Mouse (Mus musculus): ENCODE measurements around the gene Sowaha.

Sowaha gene

GRCm38 (mm10) chr11:53486822-53487594 is 6.9 kb upstream of the Sowaha start:
- CTCF ChIA-PET: interaction anchor here (0.6 to 2.6 kb wide), 27 partner anchors 13 to 444 kb away, joined by 3 to 18 read pairs (median 3); partner anchors contain the start of gene Gm9837 (in 3 of the 4)
- POLR2A ChIA-PET: interaction anchor here in 3 of 4 experiments (0.5 to 2.1 kb wide), 12 partner anchors 9 to 1068 kb away, joined by 3 to 10 read pairs (median 3); partner anchors contain the start of genes Gdf9 (in 2 of the 3), Uqcrq (in 2 of the 3), Rad50 (in 1 of the 3) and Sept8 (in 1 of the 3)

- CTCF ChIA-PET: interaction anchor here (0.6 to 2.6 kb wide), 21 partner anchors 14 to 251 kb away, joined by 3 to 18 read pairs (median 4); partner anchors contain the start of gene Gm9837 (in 3 of the 4)
- POLR2A ChIA-PET: interaction anchor here in 3 of 4 experiments (0.5 to 2.1 kb wide), 11 partner anchors 9 to 1068 kb away, joined by 3 to 10 read pairs (median 3); partner anchors contain the start of genes Gdf9 (in 2 of the 3), Uqcrq (in 2 of the 3), Rad50 (in 1 of the 3) and Sept8 (in 1 of the 3)
Measured at GRCm38 (mm10) chr11:53486351-53486750, 6.3 kb upstream of the Sowaha start.

- ChIA-PET POLR2A (interaction anchor here in 1 of 4 experiments (1.2 to 2.1 kb wide), 3 partner anchors 10 to 55 kb away, joined by 3 to 10 read pairs (median 5); partner anchors contain the start of genes Gdf9 and Uqcrq), CTCF (interaction anchor here (0.6 to 2.6 kb wide), 11 partner anchors 13 to 251 kb away, joined by 3 to 18 read pairs (median 5); partner anchors contain the start of gene Gm9837 (in 2 of the 4))
Measured at GRCm38 (mm10) chr11:53485719-53486118, 5.6 kb upstream of the Sowaha start.

GRCm38 (mm10) chr11:53483159-53483891 is 3.3 kb upstream of the Sowaha start:
- CTCF ChIA-PET: interaction anchor here in 3 of 4 experiments (0.6 to 2.8 kb wide), 7 partner anchors 13 to 254 kb away, joined by 3 to 14 read pairs (median 3); partner anchors contain the start of gene Gm9837 (in 2 of the 3)

GRCm38 (mm10) chr11:53481088-53481730 is 1.1 kb upstream of the Sowaha start:
- CTCF ChIA-PET: interaction anchor here in 3 of 4 experiments (0.6 to 2.8 kb wide), 4 partner anchors 10 to 255 kb away, joined by 3 to 14 read pairs (median 5); partner anchors contain the start of gene Gm9837 (in 2 of the 3)
- POLR2A ChIA-PET: no interaction called here

More at GRCm38 (mm10) chr11:53483159-53483891, 3.3 kb upstream of the Sowaha start:
- POLR2A ChIA-PET: no interaction called here

- ChIA-PET POLR2A (interaction anchor here (0.5 to 2.4 kb wide), 26 partner anchors 9 to 1690 kb away, joined by 3 to 12 read pairs (median 4); partner anchors contain the start of genes Shroom1 (in 2 of the 4), Gm10447 (in 1 of the 4), Gm9837 (in 1 of the 4) and Kif3a (in 1 of the 4)), CTCF (interaction anchor here (0.5 to 3.0 kb wide), 15 partner anchors 9 to 1753 kb away, joined by 3 to 22 read pairs (median 4); partner anchors contain the start of genes Gm9837 (in 3 of the 4), Gm10447 (in 1 of the 4) and Shroom1 (in 1 of the 4))
Measured at GRCm38 (mm10) chr11:53479171-53479782, 797 bp downstream of the Sowaha start.

GRCm38 (mm10) chr11:53478383-53479170 is 1.5 kb downstream of the Sowaha start:
- CTCF ChIA-PET: interaction anchor here in 3 of 4 experiments (0.8 to 3.0 kb wide), 10 partner anchors 8 to 258 kb away, joined by 3 to 22 read pairs (median 6); partner anchors contain the start of gene Gm9837 (in 3 of the 3)

GRCm38 (mm10) chr11:53477833-53478232 is 2.2 kb downstream of the Sowaha start:
- ChIA-PET POLR2A (interaction anchor here in 2 of 4 experiments (1.1 to 1.9 kb wide), 5 partner anchors 8 to 46 kb away, joined by 4 to 8 read pairs (median 5); partner anchors contain the start of gene Gm9837 (in 2 of the 2)), CTCF (interaction anchor here in 3 of 4 experiments (0.8 to 3.0 kb wide), 5 partner anchors 8 to 14 kb away, joined by 3 to 22 read pairs (median 4); partner anchors contain the start of gene Gm9837 (in 2 of the 3))

More at GRCm38 (mm10) chr11:53478383-53479170, 1.5 kb downstream of the Sowaha start:
- POLR2A ChIA-PET: interaction anchor here in 3 of 4 experiments (0.5 to 2.4 kb wide), 18 partner anchors 9 to 986 kb away, joined by 3 to 12 read pairs (median 4); partner anchors contain the start of genes Gm9837 (in 2 of the 3), Shroom1 (in 2 of the 3), Gm10447 (in 1 of the 3) and Rad50 (in 1 of the 3)

- CTCF ChIA-PET: interaction anchor here (0.6 to 2.0 kb wide), 5 partner anchors 9 to 1251 kb away, joined by 3 to 5 read pairs (median 3); partner anchors contain the start of genes Gm10447 (in 1 of the 4) and Shroom1 (in 1 of the 4)
- POLR2A ChIA-PET: interaction anchor here in 2 of 4 experiments (0.6 to 1.6 kb wide), 4 partner anchors 9 to 1385 kb away, joined by 3 to 6 read pairs (median 4); partner anchors contain the start of genes Gm10447 (in 1 of the 2) and Shroom1 (in 1 of the 2)
Measured at GRCm38 (mm10) chr11:53475620-53476019, 4.5 kb downstream of the Sowaha start.

- CTCF ChIA-PET: interaction anchor here (0.5 to 1.6 kb wide), 7 partner anchors 9 to 265 kb away, joined by 3 to 5 read pairs (median 3); no protein-coding TSS in a partner anchor
- POLR2A ChIA-PET: interaction anchor here in 1 of 4 experiments (1.9 kb wide), 1 partner anchor 14 kb away, joined by 4 read pairs; no protein-coding TSS in a partner anchor
Measured at GRCm38 (mm10) chr11:53472709-53473108, 7.4 kb downstream of the Sowaha start.

GRCm38 (mm10) chr11:53469968-53470695 is 9.9 kb downstream of the Sowaha start, which contains the start of gene Gm9837:
TSS of gene Gm9837 (minus strand) at chr11:53470479.
- ChIA-PET POLR2A (interaction anchor here in 3 of 4 experiments (0.5 to 1.7 kb wide), 12 partner anchors 8 to 266 kb away, joined by 3 to 11 read pairs (median 3); partner anchors contain the start of genes Gm9945 (in 2 of the 3), Gm10447 (in 1 of the 3), Rad50 (in 1 of the 3) and Shroom1 (in 1 of the 3)), CTCF (interaction anchor here (0.5 to 2.3 kb wide), 60 partner anchors 9 to 1783 kb away, joined by 3 to 41 read pairs (median 4); partner anchors contain the start of genes Gm10447 (in 3 of the 4), Gm9945 (in 3 of the 4), Shroom1 (in 3 of the 4) and Sowaha (in 3 of the 4))

- ChIA-PET CTCF (interaction anchor here (0.7 to 2.3 kb wide), 43 partner anchors 10 to 462 kb away, joined by 3 to 41 read pairs (median 4); partner anchors contain the start of genes Gm10447 (in 3 of the 4), Gm9945 (in 3 of the 4), Shroom1 (in 3 of the 4) and Sowaha (in 3 of the 4)), POLR2A (interaction anchor here in 2 of 4 experiments (0.6 to 1.7 kb wide), 12 partner anchors 9 to 266 kb away, joined by 3 to 11 read pairs (median 3); partner anchors contain the start of genes Gm9945 (in 2 of the 2), Gm10447 (in 1 of the 2), Rad50 (in 1 of the 2) and Shroom1 (in 1 of the 2))
Measured at GRCm38 (mm10) chr11:53469294-53469967, 10.6 kb downstream of the Sowaha start.

- POLR2A ChIA-PET: interaction anchor here (0.5 to 3.0 kb wide), 28 partner anchors 9 to 320 kb away, joined by 3 to 20 read pairs (median 4); partner anchors contain the start of genes Gm9945 (in 3 of the 4), Shroom1 (in 3 of the 4), Sowaha (in 3 of the 4) and Gdf9 (in 2 of the 4)
Measured at GRCm38 (mm10) chr11:53466231-53466971, 13.7 kb downstream of the Sowaha start.

More at GRCm38 (mm10) chr11:53466231-53466971, 13.7 kb downstream of the Sowaha start:
- CTCF ChIA-PET: interaction anchor here (0.5 to 2.9 kb wide), 91 partner anchors 9 to 646 kb away, joined by 3 to 56 read pairs (median 4); partner anchors contain the start of genes Gm10447 (in 4 of the 4), Shroom1 (in 4 of the 4), Gm9945 (in 3 of the 4) and Sowaha (in 3 of the 4)

Measured in embryonic stem cell, embryonic (primary cell).